Mouse (Mus musculus) T-helper 2 cell (primary cell): ENCODE data around the gene Alkbh4.
"Not testable (repeated sequence)": the region's sequence is repeated elsewhere in the genome, so short reads cannot be mapped to it uniquely, and the experiment has no call there.

Experiments used
- in situ Hi-C: fragments of 300-600 bp; cut with MboI, MseI; formaldehyde crosslinking; loops from one replicate; pipeline ENCODE4 v1.15.1; 2025; ENCODE audit warnings: high pct_unique_total_duplicates

The Alkbh4 gene

GRCm38 (mm10) chr5:136135571-136136291 is at the start of gene Alkbh4, which contains the start of gene Lrwd1:
Gene Alkbh4, plus strand, starts transcription at chr5:136136146.
Gene Lrwd1, minus strand, starts transcription at chr5:136136074.
- in situ Hi-C loops, result loop anchor here (10.0 kb wide), 1 partner anchor 909 kb away; the partner anchor contains the start of gene Ap1s1

GRCm38 (mm10) chr5:136086290-136086689 is 49.7 kb upstream of the Alkbh4 start:
- in situ Hi-C loops, result no loop called here

- in situ Hi-C loops, result no loop called here
Measured at GRCm38 (mm10) chr5:136088821-136089575, 46.9 kb upstream of the Alkbh4 start.

GRCm38 (mm10) chr5:136091927-136092326 is 44.0 kb upstream of the Alkbh4 start:
- in situ Hi-C loops, result no loop called here

- in situ Hi-C loops, result no loop called here
Measured at GRCm38 (mm10) chr5:136094249-136095010, 41.5 kb upstream of the Alkbh4 start.

- in situ Hi-C loops, result no loop called here
Measured at GRCm38 (mm10) chr5:136095089-136095488, 40.9 kb upstream of the Alkbh4 start.

GRCm38 (mm10) chr5:136098536-136098935 is 37.4 kb upstream of the Alkbh4 start:
- in situ Hi-C loops, result no loop called here

GRCm38 (mm10) chr5:136102099-136102820 is 33.7 kb upstream of the Alkbh4 start:
- in situ Hi-C loops, result no loop called here

GRCm38 (mm10) chr5:136104511-136104910 is 31.4 kb upstream of the Alkbh4 start:
- in situ Hi-C loops, result no loop called here

- in situ Hi-C loops, result no loop called here
Measured at GRCm38 (mm10) chr5:136108486-136108885, 27.5 kb upstream of the Alkbh4 start.

GRCm38 (mm10) chr5:136109042-136109441 is 26.9 kb upstream of the Alkbh4 start:
- in situ Hi-C loops, result no loop called here

- in situ Hi-C loops, result not testable (repeated sequence)
Measured at GRCm38 (mm10) chr5:136113546-136113945, 22.4 kb upstream of the Alkbh4 start.

- in situ Hi-C loops, result no loop called here
Measured at GRCm38 (mm10) chr5:136115891-136116783, 19.8 kb upstream of the Alkbh4 start, which contains the start of gene Polr2j. Gene Polr2j, plus strand, starts transcription at chr5:136116631.

- in situ Hi-C loops, result no loop called here
Measured at GRCm38 (mm10) chr5:136116784-136117112, 19.2 kb upstream of the Alkbh4 start.

- in situ Hi-C loops, result no loop called here
Measured at GRCm38 (mm10) chr5:136122165-136122564, 13.8 kb upstream of the Alkbh4 start.

GRCm38 (mm10) chr5:136136292-136136990 is 495 bp downstream of the Alkbh4 start:
- in situ Hi-C loops, result loop anchor here (10.0 kb wide), 1 partner anchor 908 kb away; the partner anchor contains the start of gene Ap1s1

- in situ Hi-C loops, result loop anchor here (10.0 kb wide), 1 partner anchor 907 kb away; the partner anchor contains the start of gene Ap1s1
Measured at GRCm38 (mm10) chr5:136137658-136138274, 1.8 kb downstream of the Alkbh4 start.

- in situ Hi-C loops, result loop anchor here (10.0 kb wide), 1 partner anchor 905 kb away; the partner anchor contains the start of gene Ap1s1
Measured at GRCm38 (mm10) chr5:136139393-136139792, 3.4 kb downstream of the Alkbh4 start.

- in situ Hi-C loops, result no loop called here
Measured at GRCm38 (mm10) chr5:136140057-136140482, 4.1 kb downstream of the Alkbh4 start.
